Mouse (Mus musculus): Measurements from ENCODE around the gene Mthfd1l. TPM values are rescaled to one million over a fixed set of nuclear protein-coding genes. Genes with fewer than 3 reads are reported as not detected.

The Mthfd1l gene
- total RNA-seq, 2 experiments from 2014 or later: 2.0 to 2.5 TPM

GRCm38 (mm10) chr10:4130034-4130607 lies 157.2 kb downstream of the Mthfd1l start:
- intact Hi-C loops (cut with DNase I; ENCODE audit: low total_unique reads): no loop called here
- DNase-seq: no peak

- DNase-seq: no peak
- intact Hi-C loops (cut with DNase I; ENCODE audit: low total_unique reads): no loop called here
Observed at GRCm38 (mm10) chr10:4132735-4133134, 159.8 kb downstream of the Mthfd1l start.

- intact Hi-C loops (cut with DNase I; ENCODE audit: low total_unique reads): no loop called here
- no peak for DNase-seq
Observed at GRCm38 (mm10) chr10:4135100-4135764, 162.3 kb downstream of the Mthfd1l start.

GRCm38 (mm10) chr10:4139531-4139930 lies 166.6 kb downstream of the Mthfd1l start:
- intact Hi-C loops (cut with DNase I; ENCODE audit: low total_unique reads): no loop called here

GRCm38 (mm10) chr10:4141689-4142088 lies 168.8 kb downstream of the Mthfd1l start:
- DNase-seq: peak; percentile 16
- intact Hi-C loops (cut with DNase I; ENCODE audit: low total_unique reads): no loop called here

More at GRCm38 (mm10) chr10:4139531-4139930, 166.6 kb downstream of the Mthfd1l start:
- DNase-seq: no peak

GRCm38 (mm10) chr10:4142816-4143215 lies 169.9 kb downstream of the Mthfd1l start:
- no peak for DNase-seq
- intact Hi-C loops (cut with DNase I; ENCODE audit: low total_unique reads): no loop called here

- intact Hi-C loops (cut with DNase I; ENCODE audit: low total_unique reads): no loop called here
- no peak for DNase-seq
Observed at GRCm38 (mm10) chr10:4143381-4143780, 170.5 kb downstream of the Mthfd1l start.

- intact Hi-C loops (cut with DNase I; ENCODE audit: low total_unique reads): no loop called here
- DNase-seq: no peak
Observed at GRCm38 (mm10) chr10:4145080-4145807, 172.3 kb downstream of the Mthfd1l start.

- DNase-seq: no peak
- intact Hi-C loops (cut with DNase I; ENCODE audit: low total_unique reads): no loop called here
Observed at GRCm38 (mm10) chr10:4146947-4147346, 174.0 kb downstream of the Mthfd1l start.

- no peak for DNase-seq
- intact Hi-C loops (cut with DNase I; ENCODE audit: low total_unique reads): no loop called here
Observed at GRCm38 (mm10) chr10:4151159-4151558, 178.2 kb downstream of the Mthfd1l start.

GRCm38 (mm10) chr10:4151862-4152776 lies 179.2 kb downstream of the Mthfd1l start:
- DNase-seq: no peak
- intact Hi-C loops (cut with DNase I; ENCODE audit: low total_unique reads): no loop called here

- DNase-seq: no peak
- intact Hi-C loops (cut with DNase I; ENCODE audit: low total_unique reads): no loop called here
Observed at GRCm38 (mm10) chr10:4153031-4153430, 180.1 kb downstream of the Mthfd1l start.

- no peak for DNase-seq
Observed at GRCm38 (mm10) chr10:4154035-4154434, 181.1 kb downstream of the Mthfd1l start.

GRCm38 (mm10) chr10:4155521-4155920 lies 182.6 kb downstream of the Mthfd1l start:
- no peak for DNase-seq
- intact Hi-C loops (cut with DNase I; ENCODE audit: low total_unique reads): no loop called here

More at GRCm38 (mm10) chr10:4154035-4154434, 181.1 kb downstream of the Mthfd1l start:
- intact Hi-C loops (cut with DNase I; ENCODE audit: low total_unique reads): no loop called here

- intact Hi-C loops (cut with DNase I; ENCODE audit: low total_unique reads): no loop called here
- no peak for DNase-seq
Observed at GRCm38 (mm10) chr10:4158533-4158932, 185.6 kb downstream of the Mthfd1l start.

GRCm38 (mm10) chr10:4159541-4160090 lies 186.7 kb downstream of the Mthfd1l start:
- intact Hi-C loops (cut with DNase I; ENCODE audit: low total_unique reads): no loop called here
- DNase-seq: no peak

- DNase-seq: no peak
- intact Hi-C loops (cut with DNase I; ENCODE audit: low total_unique reads): no loop called here
Observed at GRCm38 (mm10) chr10:4160242-4160785, 187.4 kb downstream of the Mthfd1l start.

GRCm38 (mm10) chr10:4162049-4162448 lies 189.1 kb downstream of the Mthfd1l start:
- intact Hi-C loops (cut with DNase I; ENCODE audit: low total_unique reads): no loop called here
- DNase-seq: no peak

- intact Hi-C loops (cut with DNase I; ENCODE audit: low total_unique reads): no loop called here
- DNase-seq: no peak
Observed at GRCm38 (mm10) chr10:4162976-4163375, 190.1 kb downstream of the Mthfd1l start.

Data from gastrocnemius, postnatal 14 days (tissue).